Mouse (Mus musculus): ENCODE results near the gene Nfia.

Nfia gene

DNA sequence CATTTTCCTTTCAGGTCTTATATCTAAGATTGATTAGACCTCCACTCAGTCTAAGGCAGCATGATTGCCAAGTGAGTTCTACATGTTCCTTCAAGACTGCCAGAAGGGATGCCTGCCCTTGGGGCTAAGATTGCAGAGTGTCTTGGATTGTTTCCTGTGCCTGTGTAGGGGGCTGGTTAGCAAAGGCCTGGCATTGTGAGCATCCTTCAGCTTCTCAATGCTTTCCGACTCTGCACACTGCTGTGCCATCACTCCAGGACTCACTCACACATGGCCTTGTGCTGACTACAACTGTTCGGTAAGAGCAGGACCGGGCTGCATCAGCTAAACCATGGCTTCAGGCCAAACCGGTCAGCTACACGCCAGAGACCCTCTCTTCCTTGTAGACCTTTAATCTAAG is 229.7 kb downstream of the Nfia start:
- no peak for DNase-seq (ENCODE audit: low spot score in 2 of 2)

DNA sequence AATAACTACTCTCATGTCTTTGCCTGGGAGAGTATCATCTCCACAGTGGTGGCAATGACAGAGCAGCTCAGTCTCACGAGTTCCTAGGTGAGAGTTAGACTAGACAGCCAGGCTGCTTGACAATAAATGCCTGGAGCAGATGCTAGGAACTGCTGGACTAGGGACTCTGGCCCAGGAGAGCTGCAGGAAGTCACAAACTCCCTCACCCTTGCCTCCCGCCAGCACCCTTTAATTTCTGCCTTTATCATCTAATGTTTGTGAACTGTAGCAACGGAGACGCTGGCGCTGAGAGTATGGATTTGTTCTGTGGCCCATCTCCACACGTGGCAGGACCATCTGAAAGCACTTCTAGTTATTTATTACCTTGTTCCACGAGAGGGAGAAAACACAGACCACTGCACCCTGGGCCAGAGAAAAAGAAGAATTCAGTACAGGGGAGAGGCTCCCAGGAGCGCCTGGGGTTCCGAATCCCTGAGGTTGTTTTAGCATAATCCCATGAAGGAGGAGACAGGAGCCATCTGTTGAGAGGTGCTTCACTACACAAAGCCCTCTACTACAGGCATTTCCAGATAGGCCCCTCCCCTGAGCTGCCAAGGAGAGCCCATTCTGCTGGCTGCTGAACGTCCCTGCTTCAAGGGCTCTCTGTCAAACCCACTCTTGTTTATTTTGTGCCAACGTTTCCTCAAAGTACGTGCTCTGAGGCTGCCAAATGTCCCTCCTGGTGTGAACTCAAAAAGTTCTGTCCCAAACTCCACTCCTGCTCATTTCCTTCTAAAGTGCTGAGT is 231.0 kb downstream of the Nfia start:
- DNase-seq (ENCODE audit: low spot score in 2 of 2), result no peak

DNA sequence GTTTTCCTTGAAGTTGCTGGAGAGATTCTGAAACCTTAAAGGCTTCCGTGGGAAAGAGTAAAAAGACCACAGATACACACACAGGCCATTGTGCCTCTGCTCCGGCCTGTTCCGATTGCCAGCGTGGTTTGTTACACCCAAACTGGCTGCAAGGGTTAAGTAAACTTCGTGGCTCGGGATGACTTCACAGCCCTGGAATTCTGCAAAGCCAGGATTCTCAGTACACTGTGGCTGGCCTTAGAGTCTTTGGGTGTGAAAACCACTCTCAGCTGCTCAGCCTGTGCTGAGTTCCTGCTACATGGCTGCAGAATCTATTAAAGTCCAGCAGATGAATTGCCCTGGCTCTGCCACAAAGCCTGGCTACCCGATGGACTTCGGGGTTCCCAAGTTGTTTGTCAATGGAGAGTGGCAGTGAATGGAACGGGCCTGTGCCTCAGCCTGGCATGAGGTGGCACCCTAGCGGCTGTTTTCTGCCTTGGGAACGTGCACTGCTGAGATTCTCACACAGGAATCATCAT is 231.6 kb downstream of the Nfia start:
- no peak for DNase-seq (ENCODE audit: low spot score in 2 of 2)

DNA sequence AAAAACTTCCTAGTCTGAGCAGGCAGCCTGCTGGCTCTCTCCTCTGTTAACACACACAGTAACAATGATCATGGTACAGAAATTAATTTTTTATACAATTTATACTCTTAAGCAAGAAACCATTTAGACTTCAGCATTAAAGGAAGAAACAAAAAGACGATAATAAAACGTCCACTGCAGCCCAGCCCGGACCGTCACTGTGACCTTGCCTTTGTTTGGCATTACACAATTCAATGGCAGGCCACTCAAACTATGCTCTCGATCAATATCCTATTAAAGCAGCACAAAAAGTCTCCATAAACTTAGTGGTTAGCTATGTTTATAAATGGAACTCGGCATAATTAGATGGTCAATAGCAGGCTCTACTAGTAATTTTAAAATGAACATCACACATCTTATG is 232.5 kb downstream of the Nfia start:
- no peak for DNase-seq (ENCODE audit: low spot score in 2 of 2)

DNA sequence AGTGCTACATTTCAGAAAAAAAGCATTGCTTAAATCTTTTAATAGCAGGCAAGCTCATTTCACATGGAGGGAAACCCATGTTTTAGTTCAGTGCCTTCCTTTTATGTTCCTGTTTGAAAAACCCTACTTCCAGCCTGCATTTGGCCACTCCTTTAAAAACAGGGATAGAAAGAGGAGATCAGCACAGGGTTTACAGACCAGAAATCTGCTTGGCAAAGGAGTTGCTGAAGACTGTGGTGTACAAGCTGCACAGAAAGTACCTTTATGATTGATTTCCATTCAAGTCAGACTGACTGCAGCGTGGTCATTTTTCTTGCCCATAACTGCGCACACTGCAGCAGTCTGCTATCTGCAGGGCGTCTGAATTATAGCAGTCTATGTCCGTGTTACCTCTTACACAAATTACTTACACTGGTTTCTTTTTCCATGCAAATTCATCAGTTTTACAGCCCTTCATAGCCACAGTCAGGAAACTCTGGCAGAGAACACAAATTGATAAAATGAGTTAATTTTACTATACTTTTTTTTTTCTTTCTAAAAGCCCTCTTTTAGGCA is 236.4 kb downstream of the Nfia start:
- DNase-seq (ENCODE audit: low spot score in 2 of 2), result no peak

DNA sequence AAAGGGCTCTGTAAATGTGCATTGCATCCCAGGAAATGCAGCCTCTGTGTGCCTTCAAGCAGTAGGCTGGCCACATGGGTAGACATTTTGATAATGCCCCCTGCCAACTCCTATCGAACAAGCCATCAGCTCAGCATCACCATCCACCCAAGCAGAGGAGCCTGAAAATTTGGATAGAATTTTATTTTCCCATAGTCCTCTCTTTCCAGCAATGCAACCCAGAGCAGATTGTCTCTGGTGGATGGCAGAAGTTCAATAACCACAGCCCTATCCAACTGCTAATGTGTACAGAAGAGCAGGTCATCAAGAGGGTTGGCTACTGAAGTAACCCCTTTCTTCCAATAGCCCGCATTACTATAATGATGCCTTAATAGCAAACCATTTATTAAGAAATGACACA is 237.4 kb downstream of the Nfia start:
- DNase-seq (ENCODE audit: low spot score in 2 of 2), result no peak

DNA sequence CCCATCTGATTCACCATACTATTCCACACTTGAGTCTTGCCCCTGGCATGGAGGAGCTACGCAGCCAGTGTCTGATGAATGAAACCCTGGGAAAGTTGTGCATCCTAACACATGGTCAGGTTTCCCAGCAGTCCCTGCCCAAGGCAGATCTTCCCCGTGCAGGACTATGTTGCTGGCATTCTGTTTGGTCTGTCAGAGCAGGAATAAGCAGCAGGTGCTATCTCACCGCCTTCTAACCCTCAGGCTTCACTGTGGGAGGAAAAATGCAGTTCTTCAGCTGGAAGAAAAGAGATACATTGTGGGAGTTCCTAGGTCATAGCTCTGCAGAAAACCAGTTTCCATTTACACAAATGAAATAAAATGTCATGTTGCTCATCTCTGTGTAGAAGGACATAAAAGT is 247.3 kb downstream of the Nfia start:
- no peak for DNase-seq (ENCODE audit: low spot score in 2 of 2)

DNA sequence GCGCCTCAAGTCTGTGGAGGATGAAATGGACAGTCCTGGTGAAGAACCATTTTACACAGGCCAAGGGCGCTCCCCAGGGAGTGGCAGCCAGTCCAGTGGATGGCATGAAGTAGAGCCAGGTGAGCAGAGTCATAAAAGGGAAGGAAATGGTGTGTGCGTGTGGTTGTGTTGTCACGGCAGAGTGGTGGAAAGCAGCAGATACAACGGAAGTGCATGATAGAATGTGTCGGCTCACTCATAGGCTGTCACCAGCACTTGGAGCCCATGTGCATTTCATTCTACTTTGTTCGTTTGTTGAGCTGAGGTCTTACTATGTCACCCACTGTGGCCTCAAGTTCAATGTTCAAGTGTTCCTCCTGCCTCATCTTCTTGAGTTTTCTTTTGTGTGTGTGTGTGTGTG is 248.3 kb downstream of the Nfia start:
- DNase-seq (ENCODE audit: low spot score in 2 of 2), result no peak

DNA sequence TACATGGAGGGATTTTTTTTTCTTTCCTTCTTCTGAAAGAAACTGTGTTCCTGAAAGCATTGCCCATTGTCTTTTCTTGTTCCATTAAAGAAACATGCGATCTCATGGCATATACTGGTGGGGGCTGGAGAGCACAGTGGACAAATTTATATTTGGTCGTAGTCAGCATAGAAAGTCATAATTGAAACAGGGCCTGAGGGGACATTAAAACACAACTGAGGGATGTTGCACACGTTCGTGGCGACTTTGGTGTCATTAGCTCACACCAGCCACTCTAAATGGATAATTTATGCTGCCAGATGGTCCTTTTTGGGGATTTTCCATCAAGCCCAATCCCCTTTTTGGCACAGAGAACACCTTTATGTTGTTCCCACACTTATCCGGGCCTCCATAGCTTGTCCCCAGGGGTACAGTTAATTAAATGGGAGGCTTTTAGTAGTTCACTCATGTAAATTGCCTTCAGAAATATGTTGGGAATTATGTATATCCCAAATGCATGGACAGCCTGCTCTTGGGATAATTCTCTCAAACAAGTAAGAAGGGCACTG is 250.8 kb downstream of the Nfia start:
- no peak for DNase-seq (ENCODE audit: low spot score in 2 of 2)

DNA sequence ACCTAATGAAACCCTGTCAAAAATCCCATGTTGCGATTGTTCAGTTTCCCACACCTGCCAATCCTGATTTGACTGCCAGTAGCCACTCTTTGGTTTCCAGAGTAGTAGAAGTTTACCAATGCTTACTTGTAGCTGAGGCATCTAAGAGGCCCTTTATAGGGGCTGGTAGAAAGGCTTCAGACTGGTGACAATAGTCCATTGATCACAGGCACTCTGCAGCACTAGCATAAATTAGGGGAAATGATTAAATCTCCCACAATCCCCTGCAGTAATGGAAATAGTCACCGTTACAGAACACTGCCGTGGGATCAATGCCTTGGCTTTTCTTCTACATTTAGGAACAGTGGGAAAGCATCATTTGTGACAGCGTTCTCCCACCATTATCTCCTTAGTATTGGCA is 254.9 kb downstream of the Nfia start:
- no peak for DNase-seq (ENCODE audit: low spot score in 2 of 2)

DNA sequence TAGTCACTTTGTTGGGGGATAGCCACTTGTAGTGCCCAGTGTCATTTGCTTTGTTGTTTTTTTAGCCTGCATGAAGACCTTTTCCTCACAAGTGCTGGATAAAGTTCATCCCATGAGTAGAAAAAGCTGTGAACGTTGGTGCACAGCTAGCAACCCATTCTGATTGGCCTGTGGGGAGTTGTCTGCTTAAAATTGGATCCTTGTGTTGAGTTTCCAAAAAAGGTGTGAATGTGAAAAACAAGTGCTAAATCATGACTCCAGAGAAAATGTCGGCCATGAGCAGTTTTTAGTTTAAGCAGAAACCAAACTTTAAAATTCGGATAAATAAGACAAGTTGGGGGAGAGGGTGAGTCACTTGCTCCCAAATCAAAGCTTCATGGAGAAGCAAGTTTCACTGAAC is 259.3 kb downstream of the Nfia start:
- no peak for DNase-seq (ENCODE audit: low spot score in 2 of 2)

DNA sequence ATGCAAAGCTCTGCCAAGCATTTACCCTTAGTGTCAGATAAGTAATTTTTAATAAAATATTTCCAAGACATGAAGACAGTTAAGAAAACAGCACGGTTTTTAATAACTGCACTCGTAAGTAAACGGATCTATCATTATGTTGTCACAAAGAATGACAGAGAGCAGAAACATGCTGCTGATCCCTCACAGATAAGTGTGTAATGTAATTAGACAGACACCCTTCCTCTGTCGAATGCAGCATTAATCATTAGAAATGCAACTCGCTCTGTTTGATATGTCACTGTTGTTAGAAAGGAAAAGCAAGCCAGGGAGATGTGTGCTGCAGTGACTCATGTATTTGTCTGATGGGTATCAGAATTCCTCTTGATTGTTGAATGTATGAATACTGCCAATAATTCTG is 259.8 kb downstream of the Nfia start:
- DNase-seq (ENCODE audit: low spot score in 2 of 2), result no peak

DNA sequence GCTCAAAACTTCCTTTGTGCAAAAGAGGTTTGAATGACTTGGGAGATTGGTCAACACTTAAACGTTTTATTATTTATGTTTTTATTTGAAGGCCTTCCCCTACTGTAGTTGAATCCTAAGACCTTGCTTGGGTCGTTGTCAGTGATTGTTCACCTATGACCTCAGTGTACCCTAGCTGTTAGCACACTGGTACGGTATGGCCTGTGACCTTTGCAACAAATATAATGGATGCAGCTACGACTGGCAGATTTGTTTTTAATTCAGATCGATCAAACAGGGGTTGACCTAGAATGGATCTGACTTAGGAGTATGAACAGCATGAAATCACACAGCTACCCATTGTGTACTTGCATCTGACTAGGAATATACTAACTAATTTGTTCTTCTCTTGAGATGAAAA is 266.6 kb downstream of the Nfia start:
- no peak for DNase-seq (ENCODE audit: low spot score in 2 of 2)

DNA sequence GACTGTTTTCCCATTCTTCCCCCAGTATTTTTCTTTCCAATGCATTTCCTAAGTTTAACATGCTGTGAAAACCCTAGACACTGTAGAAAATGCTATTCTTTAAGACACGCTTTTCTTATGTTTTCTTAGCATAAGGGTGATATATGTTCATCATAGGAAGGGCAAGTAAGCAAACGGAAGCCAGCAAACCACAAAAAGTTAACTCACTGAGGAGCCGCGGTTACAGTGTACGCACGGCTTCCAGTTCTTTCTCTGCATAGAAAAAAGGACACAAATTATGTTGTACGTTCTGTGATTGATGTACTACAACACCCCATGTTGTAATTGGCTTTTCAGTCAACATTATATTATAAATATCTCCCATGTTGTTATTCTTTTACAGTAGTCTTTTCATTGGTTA is 267.6 kb downstream of the Nfia start:
- DNase-seq (ENCODE audit: low spot score in 2 of 2), result peak; percentile 22 to 23

DNA sequence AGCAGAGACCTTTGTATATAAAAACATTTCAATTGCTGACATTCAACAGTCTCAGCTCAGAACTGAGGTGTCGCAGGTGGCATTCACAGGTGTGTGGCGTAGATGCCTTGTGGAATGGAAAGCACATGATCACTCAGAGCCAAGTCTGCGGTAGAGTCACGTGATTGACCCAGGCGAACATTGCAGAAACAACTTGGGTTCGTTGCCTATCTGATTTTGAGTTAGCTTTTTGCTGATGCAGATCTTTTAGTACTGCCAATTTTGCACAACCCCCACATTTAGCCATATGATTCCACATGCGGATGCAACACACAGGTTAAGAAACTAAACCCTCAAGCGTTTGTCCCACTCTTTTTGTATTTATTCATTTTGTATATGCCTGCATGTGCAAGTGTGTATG is 272.1 kb downstream of the Nfia start:
- no peak for DNase-seq (ENCODE audit: low spot score in 2 of 2)

DNA sequence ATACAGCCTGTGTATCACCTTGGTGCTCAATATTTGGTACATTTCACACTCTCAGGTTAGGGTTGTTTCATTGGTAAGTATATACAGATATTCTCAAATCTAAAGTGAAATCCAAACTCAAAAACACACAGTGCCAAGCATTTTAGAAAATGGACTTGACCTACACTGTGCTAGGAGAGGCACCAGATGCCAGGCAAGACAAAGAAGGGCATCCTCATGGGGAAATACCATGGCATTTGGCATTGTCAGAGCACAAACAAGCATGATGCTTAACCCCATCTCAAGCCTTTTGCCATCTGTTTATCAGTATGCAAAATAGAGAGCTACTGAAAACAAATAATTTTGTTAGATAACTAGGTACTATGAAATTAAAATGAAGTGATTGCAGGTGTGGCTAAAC is 274.8 kb downstream of the Nfia start:
- DNase-seq (ENCODE audit: low spot score in 2 of 2), result no peak

DNA sequence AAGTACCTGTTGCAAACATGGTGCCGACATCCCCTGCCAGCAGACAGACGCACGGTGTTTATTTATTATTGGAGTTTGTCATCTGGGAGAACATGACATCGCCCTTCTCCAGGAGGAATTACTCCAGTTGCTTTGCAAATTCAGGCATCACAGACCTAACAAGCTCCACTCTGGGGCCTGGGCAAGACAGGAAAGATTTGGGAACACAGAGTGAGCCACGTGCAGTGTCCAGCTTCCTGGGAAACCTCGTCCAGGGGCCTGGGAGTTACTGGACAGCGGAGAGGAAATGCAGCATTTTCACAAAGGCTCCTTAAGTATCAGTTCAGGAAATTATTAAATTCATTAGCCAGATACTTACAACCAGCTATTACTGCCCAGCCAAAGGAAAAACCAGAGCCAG is 277.1 kb downstream of the Nfia start:
- DNase-seq (ENCODE audit: low spot score in 2 of 2), result no peak

DNA sequence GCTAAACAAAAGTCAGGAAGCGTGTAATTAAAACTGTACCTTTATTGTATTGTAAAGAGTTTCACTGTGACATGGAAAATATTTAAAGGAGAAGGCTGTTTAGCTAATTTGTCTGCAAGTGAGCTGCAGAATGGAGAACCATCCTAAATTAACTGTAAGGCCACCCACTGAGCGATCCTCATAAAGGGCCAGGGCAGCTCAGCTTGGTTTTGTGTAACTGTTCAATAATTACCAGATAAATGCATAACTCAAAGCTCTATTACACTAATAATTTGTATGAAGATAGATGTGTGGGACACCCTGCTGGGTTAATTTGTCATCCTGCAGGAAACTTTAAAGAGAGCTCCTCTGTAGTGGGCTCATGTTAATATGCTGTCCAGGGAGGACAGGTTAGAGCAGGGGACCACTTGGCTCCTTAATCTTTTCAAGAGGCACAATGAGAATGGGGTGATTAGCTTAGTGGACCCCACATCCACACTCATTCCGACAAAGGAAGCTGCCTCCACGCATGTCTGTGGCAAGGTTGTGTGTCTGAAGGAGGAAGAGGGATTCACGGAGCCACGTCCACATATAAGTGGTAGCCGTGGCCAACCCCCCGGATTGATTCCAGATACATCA is 277.6 kb downstream of the Nfia start:
- DNase-seq (ENCODE audit: low spot score in 2 of 2), result no peak

DNA sequence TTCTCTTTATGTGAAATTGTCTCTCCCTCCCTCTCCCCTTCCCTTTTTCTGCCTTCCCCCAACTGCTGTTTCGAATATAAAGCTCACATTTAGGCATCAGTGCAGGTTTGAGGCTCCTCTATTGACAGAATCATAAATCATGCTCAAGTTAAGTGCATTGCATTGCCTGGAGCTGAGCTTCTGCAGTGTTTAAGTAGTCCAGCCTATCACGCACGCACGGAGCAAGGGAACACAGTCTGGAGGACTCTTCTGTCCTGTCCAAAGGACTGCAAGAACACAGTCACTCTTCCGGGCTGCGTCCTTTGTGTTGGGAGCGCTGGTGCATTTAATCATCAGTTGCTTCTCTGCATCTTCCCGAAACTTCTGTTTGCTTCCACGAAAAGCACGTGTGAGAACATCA is 278.2 kb downstream of the Nfia start:
- no peak for DNase-seq (ENCODE audit: low spot score in 2 of 2)

DNA sequence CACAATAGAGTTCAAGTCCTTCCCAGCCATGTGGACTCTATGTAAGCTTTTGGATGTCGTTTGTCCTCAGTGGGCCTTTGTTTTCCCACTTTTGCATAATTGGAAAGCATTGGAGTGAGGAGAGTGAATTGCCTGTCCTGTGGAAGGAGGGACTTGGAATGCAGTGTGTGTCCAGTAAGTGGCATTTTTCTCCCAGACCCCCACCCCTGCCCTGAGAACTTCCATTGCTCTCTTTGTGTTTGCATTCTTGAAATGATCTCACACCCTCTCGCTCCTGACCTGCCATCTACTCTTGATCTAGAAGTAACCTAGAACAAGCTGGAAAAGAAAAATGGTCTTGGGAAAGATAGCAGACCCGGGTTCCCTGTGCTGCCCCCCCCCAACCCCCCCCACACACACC is 278.8 kb downstream of the Nfia start:
- DNase-seq (ENCODE audit: low spot score in 2 of 2), result no peak

DNA sequence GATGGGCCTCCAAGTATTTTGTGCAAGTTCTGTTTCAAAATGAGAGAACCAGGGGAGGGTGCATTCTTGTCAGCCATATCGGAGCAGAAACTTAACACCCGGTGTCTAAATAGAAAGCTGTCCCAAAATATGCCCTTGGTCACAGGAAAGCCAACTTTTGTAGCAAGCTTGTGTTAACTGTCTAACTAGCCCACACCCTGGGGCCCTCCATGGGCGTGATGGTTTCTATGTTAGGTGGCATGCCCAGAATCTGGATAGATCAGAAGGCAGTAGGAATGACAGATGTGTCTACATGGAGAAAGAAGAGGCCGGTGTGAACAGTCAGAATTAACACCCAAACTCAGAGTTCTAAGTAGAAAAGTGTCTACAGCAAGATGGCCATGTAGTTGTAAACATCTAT is 282.5 kb downstream of the Nfia start:
- no peak for DNase-seq (ENCODE audit: low spot score in 2 of 2)

DNA sequence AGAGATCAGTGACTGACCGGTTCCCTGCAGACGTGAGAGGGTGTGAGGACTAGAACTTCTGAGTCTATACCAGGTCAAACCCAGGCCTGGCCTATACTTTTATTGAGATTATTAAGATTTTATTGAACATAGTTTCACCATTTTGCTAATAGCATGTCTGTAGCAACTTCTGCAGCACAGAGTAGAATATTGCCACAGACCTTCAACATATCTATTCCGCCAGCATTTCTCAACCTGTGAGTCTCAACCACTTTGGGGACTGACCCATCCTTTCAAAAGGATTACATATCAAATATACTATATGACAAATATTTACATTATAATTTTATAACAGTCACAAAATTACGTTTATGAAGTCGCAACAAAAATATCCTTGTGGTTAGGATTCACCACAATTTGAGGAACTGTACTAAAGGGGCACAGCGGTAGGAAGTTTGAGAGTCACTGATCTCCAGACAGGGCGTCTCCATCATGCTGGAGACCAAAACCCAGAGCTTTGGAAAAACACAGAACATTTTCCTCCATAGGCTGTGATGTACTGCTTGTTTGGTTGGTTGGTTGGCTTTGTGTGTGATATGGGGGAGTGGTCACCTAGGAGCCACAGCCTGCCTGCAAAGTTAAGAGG is 284.0 kb downstream of the Nfia start:
- DNase-seq (ENCODE audit: low spot score in 2 of 2), result no peak

DNA sequence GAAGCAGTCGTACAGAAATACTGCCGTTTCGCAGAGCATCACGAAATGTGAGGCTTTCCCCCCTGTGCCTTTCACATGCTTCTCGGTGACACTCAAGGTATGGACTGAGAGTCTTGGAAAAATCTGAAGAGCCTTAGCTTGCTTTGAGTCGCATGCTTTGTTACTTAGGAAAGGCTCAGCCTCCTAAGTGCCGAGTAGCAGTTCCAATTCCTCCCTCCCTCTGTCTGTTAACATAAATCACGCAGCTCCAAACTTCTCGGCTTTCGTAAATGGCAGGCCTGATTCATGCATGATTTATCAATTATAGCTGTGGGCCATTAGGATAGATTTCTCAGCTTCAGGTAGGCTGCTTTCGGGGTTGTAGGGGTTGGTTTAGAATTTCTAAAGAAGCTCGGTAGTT is 284.7 kb downstream of the Nfia start:
- no peak for DNase-seq (ENCODE audit: low spot score in 2 of 2)

All from natural killer cell, adult 2 months (primary cell).